Mouse (Mus musculus) cerebellum, adult 2 months (tissue): Measurements from ENCODE around the gene Rbfox1.

ENCODE experiments used
- CTCF ChIP-seq: fragments of 200-500 bp; IDR thresholded peaks from 2 replicates; pipeline ENCODE4 v1.5.1; 2011; ENCODE audit warnings: low read depth, mild to moderate bottlenecking, control low read depth, low read length, moderate library complexity, borderline replicate concordance; ENCODE audit not compliant: insufficient read depth
- POLR2A ChIP-seq: fragments of 200-500 bp; IDR thresholded peaks from 2 replicates; pipeline ENCODE4 v1.6.1; 2011; ENCODE audit warnings: low read length, control low read depth, borderline replicate concordance; ENCODE audit not compliant: insufficient read depth

DNA sequence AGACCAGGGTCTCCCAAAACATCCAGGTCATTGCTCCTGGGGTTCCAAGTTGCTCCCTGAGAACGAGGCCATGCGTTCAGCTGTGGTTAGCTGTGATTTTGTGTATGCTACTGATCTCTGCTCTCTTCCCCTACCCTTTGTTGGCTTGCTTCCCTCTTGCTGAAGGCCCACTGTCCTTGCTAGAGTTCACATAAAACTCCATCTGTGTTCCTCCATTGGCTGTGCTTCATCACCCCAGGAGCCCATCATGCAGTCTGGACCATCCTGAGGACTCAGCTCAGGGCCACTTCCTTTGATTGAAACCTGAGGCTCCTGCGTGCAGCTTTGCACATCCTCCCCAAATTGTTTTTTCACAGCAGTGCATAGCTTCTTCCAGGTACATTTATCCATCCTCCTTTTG lies 600.5 kb downstream of the Rbfox1 start:
- TF ChIP-seq CTCF: no peak
- no peak for TF ChIP-seq POLR2A
